Comparison of ENCODE assay signal across 20 mouse cellular contexts in the genomic region with DNA sequence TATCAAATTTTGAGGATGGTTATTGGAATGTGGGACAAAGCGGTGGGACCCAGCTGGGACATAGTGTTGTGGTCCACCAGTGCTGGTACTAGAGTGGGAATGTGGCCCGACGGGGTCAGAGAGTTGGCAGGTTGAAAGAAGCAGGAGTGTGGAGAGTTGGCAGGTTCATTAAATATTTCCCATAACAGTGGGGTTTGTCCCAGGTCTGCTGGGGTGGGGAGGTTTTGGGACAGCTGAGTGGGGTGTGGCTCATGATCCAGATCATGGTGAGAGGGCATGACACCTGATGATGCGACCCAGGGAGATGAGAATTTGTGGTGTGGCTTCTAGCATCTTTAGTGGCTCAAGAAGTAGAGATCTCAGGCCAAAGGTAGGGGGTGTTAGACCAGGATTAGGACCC.
DNase-seq lines count a peak whose midpoint lies in the region; ATAC-seq and TF ChIP-seq lines count a peak whose summit lies in the region.
"Had no signal": no experiment of that assay in that cellular context is flagged by ENCODE, and none has a peak within 500 bp of the region (broad histone marks: within the 10 kb centered on the region; RNA-seq: fewer than 3 reads in every experiment).

No protein-coding gene starts in this region.

- no peak overlapping the region for H3K9ac ChIP-seq in hindbrain, embryonic 13.5 days
- H3K9ac ChIP-seq in hindbrain, embryonic 12.5 days, result no peak overlapping the region
- no peak overlapping the region for H3K9ac ChIP-seq in lung, postnatal 0 days (replicated peaks; ENCODE audit: low read depth)
- no peak overlapping the region for H3K9ac ChIP-seq in midbrain, embryonic 14.5 days (replicated peaks; ENCODE audit: low read length)
- H3K9ac ChIP-seq: embryonic facial prominence, embryonic 12.5 days; forebrain, postnatal 0 days; liver, embryonic 15.5 days; neural tube, embryonic 12.5 days had no signal

- H3K9me3 ChIP-seq in hindbrain, embryonic 13.5 days, result no peaks in the 10 kb centered on the region
- H3K9me3 ChIP-seq in hindbrain, embryonic 12.5 days (replicated peaks), result no peaks in the 10 kb centered on the region
- H3K9me3 ChIP-seq in lung, postnatal 0 days (ENCODE audit: low read length), result no peaks in the 10 kb centered on the region
- no peaks in the 10 kb centered on the region for H3K9me3 ChIP-seq in midbrain, embryonic 14.5 days (ENCODE audit: control insufficient read depth, low read length)
- H3K9me3 ChIP-seq: embryonic facial prominence, embryonic 12.5 days; limb, embryonic 10.5 days; liver, embryonic 15.5 days; neural tube, embryonic 12.5 days had no signal

- TF ChIP-seq CTCF in lung, postnatal 0 days (IDR thresholded peaks at IDR 0.05), result no peak

- peak overlapping the region; percentile 98; the same call in 1 of the 2 replicates for H3K27ac ChIP-seq in hindbrain, embryonic 13.5 days
- no peak overlapping the region for H3K27ac ChIP-seq in hindbrain, embryonic 12.5 days
- peak overlapping the region; percentile 71 for H3K27ac ChIP-seq in lung, postnatal 0 days (ENCODE audit: low read length)
- peak overlapping the region; percentile 99; the same call in 1 of the 2 replicates for H3K27ac ChIP-seq in midbrain, embryonic 14.5 days (replicated peaks; ENCODE audit: low read depth, low read length)
- H3K27ac ChIP-seq: liver, embryonic 15.5 days had no signal

- no peak for ATAC-seq in hindbrain, embryonic 13.5 days (ENCODE audit: low FRiP score)
- no peak for ATAC-seq in hindbrain, embryonic 12.5 days (ENCODE audit: low FRiP score)
- no peak for ATAC-seq in lung, postnatal 0 days
- ATAC-seq in midbrain, embryonic 14.5 days (ENCODE audit: low FRiP score, low TSS enrichment), result no peak

- H3K4me3 ChIP-seq in hindbrain, embryonic 13.5 days, result no peak overlapping the region
- no peak overlapping the region for H3K4me3 ChIP-seq in hindbrain, embryonic 12.5 days
- no peak overlapping the region for H3K4me3 ChIP-seq in lung, postnatal 0 days (ENCODE audit: low read depth, low read length)
- H3K4me3 ChIP-seq in midbrain, embryonic 14.5 days (replicated peaks; ENCODE audit: low read depth, low read length), result no peak overlapping the region
- H3K4me3 ChIP-seq: embryonic facial prominence, embryonic 12.5 days; limb, embryonic 10.5 days; liver, embryonic 15.5 days; neural tube, embryonic 12.5 days had no signal

- WGBS in hindbrain, embryonic 13.5 days, result 91% methylated on average over 4 of the region's 4 CpGs
- 96% methylated on average over 4 of the region's 4 CpGs for WGBS in hindbrain, embryonic 12.5 days
- WGBS in lung, postnatal 0 days, result 95% methylated on average over 4 of the region's 4 CpGs
- WGBS in midbrain, embryonic 14.5 days, result 96% methylated on average over 4 of the region's 4 CpGs

- H3K4me2 ChIP-seq in hindbrain, embryonic 13.5 days, result no peak overlapping the region
- no peak overlapping the region for H3K4me2 ChIP-seq in hindbrain, embryonic 12.5 days (replicated peaks)
- no peak overlapping the region for H3K4me2 ChIP-seq in lung, postnatal 0 days (replicated peaks; ENCODE audit: low read depth, low read length)
- no peak overlapping the region for H3K4me2 ChIP-seq in midbrain, embryonic 14.5 days (ENCODE audit: low read length)
- H3K4me2 ChIP-seq: liver, embryonic 15.5 days; neural tube, embryonic 12.5 days had no signal

- peak; percentile 7 for DNase-seq in cerebellum, adult 9-11 months
- no peak for DNase-seq in cerebellum, adult 11 months
- no peak for DNase-seq in lung, postnatal 0 days (ENCODE audit: low spot score)
- DNase-seq in lung, postnatal 4 days, result no peak
- DNase-seq in midbrain, embryonic 14.5 days, result no peak
- DNase-seq in embryo, embryonic 9.5 days (ENCODE audit: extremely low spot score), result no peak
- DNase-seq: adrenal gland, postnatal 25 days; cerebellum, postnatal 10 days; forebrain, postnatal 0 days; gastrocnemius, postnatal 25 days; heart, postnatal 36 days; kidney, adult 2 months; kidney, postnatal 10 days; right cerebral cortex, postnatal 4 days had no signal

- 0 out of 2 replicates have a peak, but pooled peaks cover 3% of the 10 kb centered on the region for H3K27me3 ChIP-seq in hindbrain, embryonic 13.5 days
- no peaks in the 10 kb centered on the region for H3K27me3 ChIP-seq in hindbrain, embryonic 12.5 days
- no peaks in the 10 kb centered on the region for H3K27me3 ChIP-seq in lung, postnatal 0 days (replicated peaks; ENCODE audit: insufficient read depth, low read length)
- no peaks in the 10 kb centered on the region for H3K27me3 ChIP-seq in midbrain, embryonic 14.5 days (ENCODE audit: control insufficient read depth, insufficient read depth, low read length)
- H3K27me3 ChIP-seq: embryonic facial prominence, embryonic 12.5 days; liver, embryonic 15.5 days; neural tube, embryonic 12.5 days had no signal

- no peaks in the 10 kb centered on the region for H3K36me3 ChIP-seq in hindbrain, embryonic 13.5 days
- H3K36me3 ChIP-seq in hindbrain, embryonic 12.5 days, result no peaks in the 10 kb centered on the region
- no peaks in the 10 kb centered on the region for H3K36me3 ChIP-seq in lung, postnatal 0 days (ENCODE audit: insufficient read depth, low read length)
- H3K36me3 ChIP-seq in midbrain, embryonic 14.5 days (ENCODE audit: control insufficient read depth, insufficient read depth, low read length), result no peaks in the 10 kb centered on the region
- H3K36me3 ChIP-seq: embryonic facial prominence, embryonic 12.5 days; limb, embryonic 10.5 days; liver, embryonic 15.5 days; neural tube, embryonic 12.5 days had no signal

- no peak for TF ChIP-seq EP300 in lung, postnatal 0 days (IDR thresholded peaks at IDR 0.05)

- peaks cover 32% of the 10 kb centered on the region for H3K4me1 ChIP-seq in hindbrain, embryonic 13.5 days (replicated peaks)
- peaks cover 24% of the 10 kb centered on the region for H3K4me1 ChIP-seq in hindbrain, embryonic 12.5 days
- H3K4me1 ChIP-seq in lung, postnatal 0 days (ENCODE audit: insufficient read depth, low read depth, low read length), result peaks cover 9% of the 10 kb centered on the region; the same call in 1 of the 2 replicates
- H3K4me1 ChIP-seq in midbrain, embryonic 14.5 days (ENCODE audit: control insufficient read depth, insufficient read depth, low read length), result peaks cover 23% of the 10 kb centered on the region
